Mouse (Mus musculus) MEL-GATA-1-ER (cell line): Measurements from ENCODE around the gene Ppm1h.
"Not testable (repeated sequence)": the region's sequence is repeated elsewhere in the genome, so short reads cannot be mapped to it uniquely, and the experiment has no call there.

Source experiments
- DNase-seq: peaks from one replicate; pipeline ENCODE4 v3.0.0-alpha.2; 2012; ENCODE audit warnings: low read depth; ENCODE audit errors: extremely low read depth

Gene Ppm1h

DNA sequence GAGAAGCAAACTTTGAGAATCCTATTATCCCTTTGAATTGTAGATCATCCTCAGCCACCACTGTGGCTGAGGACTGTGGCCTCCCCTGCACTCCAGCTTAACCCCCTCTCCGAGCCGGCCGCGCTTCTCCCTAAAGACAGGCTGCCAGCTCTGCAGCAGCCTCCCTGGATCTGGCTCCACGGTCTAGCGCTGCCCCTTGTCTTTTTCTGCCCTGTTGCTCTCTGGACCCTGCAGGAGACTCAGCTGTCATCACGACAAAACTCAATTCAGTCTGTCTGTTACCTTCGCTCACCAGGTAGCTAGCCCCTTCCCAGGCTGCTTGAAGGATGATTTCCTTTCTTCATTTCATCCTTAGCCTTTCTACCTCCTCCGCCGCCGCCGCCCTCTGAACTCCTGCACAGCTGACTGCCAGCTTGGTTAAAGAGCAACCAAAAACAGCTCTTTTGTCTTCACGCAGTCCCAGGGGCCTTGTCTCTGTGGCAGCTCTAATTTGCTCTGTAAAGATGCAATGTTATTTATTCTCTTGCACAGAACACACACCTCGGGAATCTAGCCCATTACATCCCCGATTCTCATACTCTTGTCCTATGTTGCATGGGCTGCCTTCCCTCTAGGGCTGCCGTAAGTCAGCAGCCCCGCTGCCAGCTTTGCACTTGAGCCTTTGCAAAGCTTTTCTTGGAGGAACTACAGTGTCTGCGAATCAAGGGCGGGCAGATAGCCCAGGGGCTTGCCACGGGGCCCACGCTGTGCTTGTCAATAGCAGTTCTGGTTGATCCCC is 285.1 kb downstream of the Ppm1h start:
- DNase-seq, result no peak

GRCm38 (mm10) chr10:122964241-122964636 is 285.7 kb downstream of the Ppm1h start:
- no peak for DNase-seq

DNA sequence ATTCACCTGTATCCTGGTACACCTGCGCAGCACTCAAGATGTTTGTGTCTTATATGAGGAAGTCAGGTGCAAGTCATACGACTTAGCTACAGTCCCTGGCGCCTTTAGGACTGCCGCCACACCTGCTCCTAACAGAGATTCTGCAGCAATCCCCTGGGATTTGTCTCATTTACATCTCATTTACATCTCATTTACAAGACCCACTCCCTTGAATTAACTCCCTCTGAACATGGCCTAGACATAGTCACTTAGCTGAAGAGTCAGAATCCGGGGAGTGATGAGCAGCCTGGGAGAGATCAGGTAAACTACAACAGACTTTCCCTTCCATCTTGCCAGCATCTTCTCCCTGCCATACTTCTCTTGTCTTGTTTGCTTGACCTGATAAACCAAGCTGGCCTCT is 287.1 kb downstream of the Ppm1h start:
- DNase-seq, result not testable (repeated sequence)

GRCm38 (mm10) chr10:122966421-122966820 is 287.9 kb downstream of the Ppm1h start:
- DNase-seq, result no peak

GRCm38 (mm10) chr10:122970188-122970587 is 291.6 kb downstream of the Ppm1h start:
- no peak for DNase-seq

GRCm38 (mm10) chr10:122973241-122973640 is 294.7 kb downstream of the Ppm1h start:
- DNase-seq, result no peak

- DNase-seq, result peak; percentile 46
Observed at GRCm38 (mm10) chr10:122976038-122976437, 297.5 kb downstream of the Ppm1h start.

DNA sequence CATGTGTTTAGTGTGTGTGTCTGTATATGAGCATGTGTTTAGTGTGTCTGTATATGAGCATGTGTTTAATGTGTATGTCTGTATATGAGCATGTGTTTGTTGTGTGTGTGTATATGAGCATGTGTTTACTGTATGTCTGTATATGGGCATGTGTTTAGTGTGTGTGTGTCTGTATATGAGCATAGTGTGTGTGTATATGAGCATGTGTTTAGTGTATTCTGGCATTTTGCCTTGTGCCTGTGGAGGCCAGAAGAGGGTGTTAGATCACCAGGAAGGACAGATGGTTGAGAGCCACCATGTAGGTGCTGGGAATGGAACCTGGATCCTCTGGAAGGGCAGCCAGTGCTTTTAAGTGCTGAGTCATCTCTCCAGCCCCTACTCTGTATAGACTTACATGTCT is 300.8 kb downstream of the Ppm1h start:
- DNase-seq, result no peak

DNA sequence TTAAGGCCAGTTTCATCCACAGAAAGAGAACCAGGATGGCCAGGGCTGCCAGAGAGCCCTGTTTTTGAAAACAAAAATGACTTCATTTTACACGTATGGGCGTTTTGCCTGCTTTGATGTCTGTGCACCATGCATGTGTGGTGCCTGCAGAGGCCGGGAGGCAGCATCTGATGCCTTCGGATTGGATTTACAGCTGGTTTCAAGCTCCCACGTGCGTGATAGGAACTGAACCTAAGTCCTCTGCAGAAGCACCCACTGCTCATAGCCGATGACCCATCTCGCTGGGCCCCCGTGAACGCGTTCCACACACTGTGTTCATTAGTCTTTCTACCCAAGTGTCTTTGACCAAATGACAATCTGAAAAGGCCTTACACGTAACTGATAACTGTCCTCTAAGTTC is 301.6 kb downstream of the Ppm1h start:
- DNase-seq, result no peak

DNA sequence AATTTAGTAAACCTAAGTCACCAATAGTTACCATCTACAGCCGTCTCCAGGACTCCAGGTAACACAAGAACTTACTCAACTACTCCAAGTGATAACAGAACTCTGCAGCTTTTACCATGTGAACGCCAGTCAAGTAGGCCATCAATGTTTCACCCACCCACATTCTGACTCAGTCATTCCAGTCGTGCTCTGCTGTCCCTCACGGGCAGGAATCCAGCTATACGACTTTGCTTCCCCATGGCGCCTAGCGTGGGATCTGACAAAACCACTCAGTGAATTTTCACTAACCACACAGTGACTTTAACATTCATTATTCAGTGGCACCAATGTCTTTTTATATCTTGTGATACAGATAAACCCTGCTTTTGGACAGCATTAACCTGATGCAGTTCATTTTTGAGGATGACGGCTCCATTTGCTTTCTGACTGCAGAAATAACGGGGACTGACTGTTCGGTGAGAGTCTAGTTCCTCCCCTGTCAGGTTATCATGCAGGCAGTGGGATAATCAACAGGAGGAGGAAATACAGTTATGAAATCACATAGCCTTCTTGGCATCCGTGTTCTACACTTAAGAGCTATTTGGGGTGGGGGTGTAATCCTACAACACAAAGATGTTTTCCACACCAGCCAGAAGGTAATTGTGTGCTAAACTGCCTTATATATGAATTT is 304.5 kb downstream of the Ppm1h start:
- DNase-seq, result no peak

DNA sequence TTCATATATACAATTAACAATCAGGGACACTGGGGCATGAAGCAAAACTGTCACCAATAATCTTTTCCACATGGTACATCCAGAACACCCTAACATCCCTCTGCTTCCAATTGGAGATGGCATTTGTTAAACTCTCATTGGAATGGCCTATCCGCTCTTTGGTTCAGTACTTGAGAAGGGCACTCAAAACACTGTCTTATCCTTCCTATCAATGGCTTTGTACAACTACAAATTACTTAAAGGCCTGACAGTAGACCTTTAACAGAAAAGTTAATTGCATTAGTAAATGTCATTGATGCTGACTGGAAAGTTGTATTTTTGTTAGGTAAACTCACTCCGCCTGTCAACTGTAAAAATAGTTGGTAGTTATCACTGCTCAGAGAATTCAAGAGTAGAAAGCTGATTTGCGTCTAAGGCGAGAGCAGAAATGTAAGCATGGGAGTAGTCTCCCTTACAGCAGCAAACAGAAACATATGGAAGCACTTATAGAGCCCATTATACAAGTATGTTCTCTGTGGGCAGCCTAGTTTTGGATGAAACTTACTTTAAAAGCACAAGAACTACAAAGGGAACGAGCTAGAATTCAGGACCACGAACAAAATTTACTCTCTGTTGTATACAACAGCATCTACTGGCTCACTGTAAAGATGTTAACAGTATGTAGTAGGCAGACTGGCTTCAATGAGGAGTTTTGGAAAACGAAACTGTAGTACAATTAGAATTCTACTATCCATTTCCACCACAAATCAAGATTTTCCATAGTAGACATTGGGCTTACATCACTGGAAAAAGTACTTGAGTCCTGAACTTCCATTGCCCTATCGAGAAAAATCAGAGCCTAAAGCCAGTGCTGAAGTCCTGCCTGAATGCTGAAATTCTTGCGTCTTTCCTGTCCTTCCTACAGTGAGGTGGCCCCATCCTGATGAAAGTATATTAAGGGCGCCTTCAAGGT is 305.3 kb downstream of the Ppm1h start:
- no peak for DNase-seq

DNA sequence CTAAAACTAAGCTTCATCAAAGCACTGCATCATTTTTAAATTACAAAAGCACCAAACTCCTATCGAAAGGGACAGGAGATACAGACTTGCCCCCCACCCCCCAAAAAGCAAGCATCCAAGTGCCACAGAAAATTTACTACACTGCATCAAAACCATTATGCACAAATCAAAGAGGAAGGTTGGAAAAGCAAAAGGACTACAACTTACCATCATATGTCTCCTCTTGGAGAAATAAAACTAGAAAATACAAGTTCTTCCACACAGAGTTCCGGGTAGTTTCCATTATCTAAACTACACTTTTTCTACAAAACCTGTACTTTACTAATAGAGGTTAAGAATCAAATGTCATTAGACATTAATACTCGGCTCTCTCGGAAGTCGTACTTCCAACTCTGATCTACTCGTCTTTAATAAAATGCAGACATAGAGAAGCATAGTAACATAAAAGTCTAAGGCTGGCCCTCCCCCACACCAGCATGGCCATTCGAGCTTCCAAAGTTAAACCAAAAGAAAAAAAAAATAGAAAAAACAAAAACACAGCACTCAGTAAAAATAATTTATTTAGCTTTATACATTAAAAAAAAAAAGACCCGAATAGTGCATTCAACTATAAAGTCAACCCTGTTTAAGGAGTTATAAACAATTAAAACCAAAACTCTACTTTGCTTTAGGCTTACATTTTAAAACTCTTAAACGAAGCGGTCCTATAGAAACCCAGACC is 306.1 kb downstream of the Ppm1h start:
- DNase-seq, result no peak

DNA sequence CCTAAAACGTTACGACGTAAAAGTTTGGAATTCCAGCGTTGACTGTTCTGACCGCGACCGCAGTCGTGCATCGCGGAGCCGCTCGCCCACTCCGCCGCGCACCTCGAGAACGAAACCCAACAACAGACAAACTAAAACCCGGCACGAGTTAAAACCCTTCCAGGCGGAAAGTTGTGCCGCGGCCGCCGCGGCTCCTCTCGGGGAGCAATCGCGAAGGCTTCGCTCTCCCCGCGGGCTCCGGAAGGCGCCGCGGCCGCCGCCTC is 306.6 kb downstream of the Ppm1h start:
- DNase-seq, result no peak

DNA sequence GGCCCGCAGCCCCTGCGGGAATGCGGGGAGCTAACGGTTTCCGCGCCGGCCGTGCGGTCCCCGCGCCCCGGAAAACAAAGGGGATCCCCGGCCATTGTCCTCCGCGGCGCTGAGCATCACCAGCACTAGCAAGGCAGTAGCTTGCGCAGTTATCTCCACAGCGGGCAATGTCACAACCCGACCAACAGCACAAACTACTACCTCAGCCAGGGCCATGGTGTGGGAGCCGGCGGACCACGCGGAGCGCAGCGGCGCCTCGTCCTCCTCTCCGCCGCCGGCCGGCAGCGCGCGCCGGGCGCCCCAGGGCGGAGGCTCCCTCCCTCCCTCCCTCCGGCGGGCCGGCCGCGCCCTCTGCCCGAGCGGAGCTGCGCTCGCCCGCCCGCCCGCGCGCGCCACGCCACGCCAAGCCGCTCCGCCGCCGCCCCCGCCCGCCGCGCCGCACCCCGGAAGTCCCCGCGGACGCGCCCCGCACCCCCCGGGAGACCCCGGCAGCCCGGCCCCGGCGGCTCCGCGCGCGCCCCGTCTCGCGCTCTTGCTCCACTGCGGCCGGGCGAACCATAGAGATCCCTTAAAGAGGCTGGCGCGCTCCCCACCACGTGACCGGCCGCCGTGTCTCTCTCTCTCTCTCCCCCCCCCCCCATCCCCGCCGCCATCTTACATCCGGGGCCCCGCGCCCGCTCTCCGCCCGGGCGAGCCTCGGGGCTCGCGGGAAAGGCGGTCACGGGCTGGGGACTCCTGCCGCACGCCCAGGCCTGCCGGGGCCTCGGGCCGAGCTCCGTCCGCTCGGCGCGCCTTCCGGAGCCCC is 307.2 kb downstream of the Ppm1h start:
- DNase-seq, result no peak

GRCm38 (mm10) chr10:122986320-122987225 is 308.0 kb downstream of the Ppm1h start:
- DNase-seq, result peak; percentile 57

DNA sequence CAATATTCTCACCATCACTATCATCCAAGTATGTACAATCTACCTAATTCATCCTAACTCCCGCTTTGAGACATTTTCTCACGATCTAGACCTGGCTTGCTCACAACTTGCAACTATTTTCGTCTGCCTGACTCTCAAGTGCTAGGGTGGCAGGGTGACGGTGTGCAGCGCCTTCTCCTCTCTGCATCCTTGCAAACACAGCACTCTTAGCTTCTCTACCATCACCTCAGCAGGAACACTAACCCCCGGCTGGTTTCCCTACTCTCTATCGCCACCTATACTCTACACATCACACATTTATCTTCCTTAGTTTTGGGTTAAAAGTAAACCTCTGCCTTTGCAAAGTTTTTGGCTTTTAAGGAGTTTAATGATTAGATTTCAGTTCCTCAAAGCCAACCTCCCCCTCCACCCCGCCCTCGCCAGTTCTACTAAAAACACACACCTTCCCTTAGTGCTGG is 309.1 kb downstream of the Ppm1h start:
- DNase-seq, result peak; percentile 71

- DNase-seq, result no peak
Observed at GRCm38 (mm10) chr10:122988372-122988771, 309.8 kb downstream of the Ppm1h start.

- no peak for DNase-seq
Observed at GRCm38 (mm10) chr10:122989916-122990315, 311.4 kb downstream of the Ppm1h start.

GRCm38 (mm10) chr10:122990606-122991005 is 312.0 kb downstream of the Ppm1h start:
- DNase-seq, result no peak
